Mouse (Mus musculus) brain, embryonic 14.5 days (tissue): ENCODE data around the gene Dab1.

ENCODE experiments used
- CTCF ChIP-seq: fragments of 200-500 bp; IDR thresholded peaks from 2 replicates; pipeline ENCODE4 v1.5.1; 2012; ENCODE audit warnings: inconsistent platforms, mild to moderate bottlenecking, moderate library complexity, borderline replicate concordance; ENCODE audit not compliant: insufficient read depth, insufficient read length; ENCODE audit errors: extremely low read depth
- POLR2A ChIP-seq: fragments of 200-500 bp; IDR thresholded peaks from 2 replicates; pipeline ENCODE4 v1.6.1; 2012; ENCODE audit warnings: mild to moderate bottlenecking, inconsistent platforms, borderline replicate concordance; ENCODE audit not compliant: poor library complexity, insufficient read depth, insufficient read length, severe bottlenecking; ENCODE audit errors: extremely low read depth

DNA sequence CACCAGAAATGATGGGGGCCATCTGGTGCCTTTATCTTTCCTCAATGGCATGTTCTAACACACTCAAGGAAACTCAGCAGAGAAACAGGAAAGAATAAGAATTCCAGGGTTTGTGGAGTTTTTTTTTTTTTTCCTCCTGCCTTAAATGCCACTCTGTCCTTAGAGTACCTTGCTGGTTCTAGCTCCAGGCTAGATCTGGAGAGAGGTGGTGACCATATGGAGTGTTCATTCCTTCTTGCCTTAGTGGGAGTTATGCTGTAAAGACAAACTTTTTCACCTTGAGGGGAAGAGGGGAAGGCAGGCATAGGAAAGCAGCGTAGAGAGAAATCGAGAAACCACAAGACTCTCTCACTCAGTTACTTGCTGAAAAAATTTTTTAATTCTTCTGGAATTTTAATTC lies 107.3 kb downstream of the Dab1 start:
- no peak for TF ChIP-seq CTCF
- no peak for TF ChIP-seq POLR2A
